Mouse (Mus musculus) myocyte (in vitro differentiated cells): ENCODE measurements around the gene Olfr1366. TPM values are rescaled to one million over a fixed set of nuclear protein-coding genes. Genes with fewer than 3 reads are reported as not detected.
"Not testable (repeated sequence)": the region's sequence is repeated elsewhere in the genome, so short reads cannot be mapped to it uniquely, and the experiment has no call there.

Source experiments
- H3K27me3 ChIP-seq: one replicate; pipeline ENCODE4 v1.6.1; 2011; ENCODE audit not compliant: control insufficient read depth, insufficient read depth, insufficient read length
- H3K36me3 ChIP-seq: one replicate; pipeline ENCODE4 v1.6.1; 2011; ENCODE audit not compliant: control insufficient read depth, insufficient read depth
- H3K4me2 ChIP-seq: one replicate; pipeline ENCODE4 v1.6.1; 2011; ENCODE audit warnings: low read depth, control low read depth
- H3K4me3 ChIP-seq: one replicate; pipeline ENCODE4 v1.5.1; 2011; ENCODE audit warnings: mild to moderate bottlenecking, control low read depth, moderate library complexity
- H3K79me2 ChIP-seq: one replicate; pipeline ENCODE4 v1.6.1; 2011; ENCODE audit not compliant: control insufficient read depth, insufficient read depth
- H3ac ChIP-seq: one replicate; pipeline ENCODE4 v1.6.1; 2011; ENCODE audit not compliant: control insufficient read depth, insufficient read length
- CEBPB ChIP-seq: IDR thresholded peaks from 2 replicates; pipeline ENCODE4 v1.6.1; 2011; ENCODE audit warnings: mild to moderate bottlenecking, moderate library complexity; ENCODE audit not compliant: poor library complexity, insufficient read depth, severe bottlenecking
- E2F4 ChIP-seq: IDR thresholded peaks from one replicate; pipeline ENCODE4 v1.6.1; 2011; ENCODE audit warnings: mild to moderate bottlenecking, control low read depth, moderate library complexity; ENCODE audit not compliant: insufficient read depth
- MAX ChIP-seq: IDR thresholded peaks from one replicate; pipeline ENCODE4 v1.6.1; 2011; ENCODE audit warnings: low read depth, mild to moderate bottlenecking, control low read depth
- MYOD1 ChIP-seq, 3 experiments: IDR thresholded peaks; one replicate each; pipeline ENCODE4 v1.6.1; 2011; ENCODE audit warnings: control low read depth in 2 of 3, low read depth in 2 of 3, mild to moderate bottlenecking in 2 of 3, moderate library complexity in 1 of 3; ENCODE audit not compliant: insufficient read length in 2 of 3, control insufficient read depth in 1 of 3
- MYOG ChIP-seq, 3 experiments: IDR thresholded peaks; one replicate each; pipeline ENCODE4 v1.6.1; 2011; ENCODE audit warnings: control low read depth in 2 of 3, low read depth in 2 of 3, mild to moderate bottlenecking in 2 of 3; ENCODE audit not compliant: insufficient read length in 2 of 3, control insufficient read depth in 1 of 3, insufficient read depth in 1 of 3
- POLR2A ChIP-seq: IDR thresholded peaks from one replicate; pipeline ENCODE4 v1.6.1; 2011; ENCODE audit warnings: low read depth, mild to moderate bottlenecking, control low read depth, moderate library complexity; ENCODE audit not compliant: insufficient read length
- POLR2AphosphoS2 ChIP-seq: IDR thresholded peaks from one replicate; pipeline ENCODE4 v1.6.1; 2011; ENCODE audit warnings: low read depth, control low read depth; ENCODE audit not compliant: insufficient read length
- REST ChIP-seq: IDR thresholded peaks from one replicate; pipeline ENCODE4 v1.6.1; 2011; ENCODE audit warnings: mild to moderate bottlenecking, control low read depth, moderate library complexity; ENCODE audit not compliant: insufficient read depth, insufficient read length
- SRF ChIP-seq: IDR thresholded peaks from one replicate; pipeline ENCODE4 v1.6.1; 2011; ENCODE audit warnings: low read depth; ENCODE audit not compliant: control insufficient read depth, insufficient read length
- TCF12 ChIP-seq: IDR thresholded peaks from one replicate; pipeline ENCODE4 v1.6.1; 2011; ENCODE audit warnings: mild to moderate bottlenecking, control low read depth; ENCODE audit not compliant: poor library complexity, insufficient read depth, severe bottlenecking
- TCF3 ChIP-seq: IDR thresholded peaks from one replicate; pipeline ENCODE4 v1.6.1; 2011; ENCODE audit warnings: low read depth, control low read depth; ENCODE audit not compliant: insufficient read length
- USF1 ChIP-seq: IDR thresholded peaks from one replicate; pipeline ENCODE4 v1.6.1; 2011; ENCODE audit warnings: low read depth, mild to moderate bottlenecking, control low read depth, moderate library complexity
- polyA plus RNA-seq: library from polyadenylated mRNA; unstranded; fragments of >200 nt; fragmentation: generic; extraction: Trizol; gene quantifications from one replicate; pipeline ENCODE4 v1.2.1, GENCODE M21; 2012; ENCODE audit warnings: missing spikeins

Gene Olfr1366
- polyA plus RNA-seq, 1 experiment, result 0.02 TPM

DNA sequence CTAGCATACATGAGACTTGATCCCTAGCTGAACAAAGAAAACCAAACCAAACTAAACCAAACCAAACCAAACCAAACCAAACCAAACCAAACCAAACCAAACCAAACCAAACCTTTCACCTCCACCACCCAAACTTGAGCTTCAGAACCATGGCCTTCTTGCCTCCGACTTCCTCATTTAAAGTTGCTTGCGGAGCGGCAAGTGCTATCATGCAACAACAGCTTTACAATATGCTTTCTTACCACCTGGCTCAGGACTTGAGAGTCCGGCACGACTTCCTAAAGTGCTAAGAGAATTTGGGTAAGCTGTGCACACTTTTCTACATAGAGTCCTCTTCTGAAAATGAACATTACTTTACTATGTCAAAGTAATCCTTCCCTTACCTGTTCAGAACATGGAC, 40.3 kb downstream of the Olfr1366 start:
- Histone ChIP-seq H3K27me3 (no peaks in the 10 kb centered on the region), H3ac (no peak overlapping the region), H3K4me2 (no peak overlapping the region), H3K4me3 (no peak overlapping the region), H3K36me3 (no peaks in the 10 kb centered on the region), H3K79me2 (no peaks in the 10 kb centered on the region)
- TF ChIP-seq MYOG (IDR thresholded peaks at IDR 0.05; ENCODE audit: control insufficient read depth in 1 of 3, insufficient read depth in 1 of 3, insufficient read length in 2 of 3, low read depth in 2 of 3) (no peak), E2F4 (no peak), REST (no peak), POLR2A (no peak), TCF3 (no peak), CEBPB (no peak), MYOD1 (IDR thresholded peaks at IDR 0.05; ENCODE audit: control insufficient read depth in 1 of 3, insufficient read length in 2 of 3, low read depth in 2 of 3) (no peak), USF1 (no peak), SRF (no peak), MAX (no peak), POLR2AphosphoS2 (no peak), TCF12 (no peak)

DNA sequence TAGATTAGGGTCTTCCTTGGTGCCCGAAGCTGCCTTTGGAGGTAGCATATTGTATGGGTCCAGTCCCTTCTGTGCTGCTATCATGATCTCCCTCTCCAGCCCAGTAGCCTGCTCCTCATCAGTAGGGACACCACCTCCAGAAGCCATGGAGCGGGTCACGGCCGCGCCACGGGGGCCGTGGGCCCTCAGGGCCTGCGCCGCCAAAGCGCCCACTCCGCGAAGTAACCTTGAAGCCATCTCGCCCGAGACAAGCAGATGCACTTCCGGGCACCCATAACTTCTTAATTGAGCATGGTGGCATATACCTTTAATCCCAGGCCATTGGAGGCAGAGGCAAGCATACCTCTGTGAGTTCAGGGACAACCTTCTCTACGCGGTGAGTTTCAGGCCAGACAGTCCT, 41.4 kb downstream of the Olfr1366 start, which contains the start of gene Gm11273:
Gm11273 (minus strand) TSS at position 237 of the 400 bp plus-strand sequence.
- not testable (repeated sequence) for H3K4me3 ChIP-seq, H3K4me2 ChIP-seq, H3K79me2 ChIP-seq, H3ac ChIP-seq, H3K27me3 ChIP-seq, H3K36me3 ChIP-seq

DNA sequence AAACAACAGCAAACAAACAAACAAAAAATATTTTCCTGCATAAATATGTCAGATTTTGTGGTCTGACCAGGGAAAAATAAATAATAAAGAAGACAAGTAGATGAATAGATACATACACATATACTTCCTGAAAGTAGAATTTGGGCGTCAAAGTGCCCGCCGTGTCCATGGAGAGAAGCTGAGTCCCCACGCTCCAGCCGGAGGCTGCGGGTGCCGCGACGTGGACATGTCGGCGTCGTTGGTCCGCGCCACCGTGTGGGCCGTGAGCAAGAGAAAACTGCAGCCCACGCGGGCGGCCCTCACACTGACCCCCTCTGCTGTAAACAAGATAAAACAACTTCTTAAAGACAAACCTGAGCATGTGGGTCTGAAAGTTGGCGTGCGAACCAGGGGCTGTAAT, 47.5 kb downstream of the Olfr1366 start, which contains the start of gene AK157302:
AK157302 (plus strand) TSS at position 144 of the 400 bp plus-strand sequence.
- TF ChIP-seq E2F4, result no peak
- TF ChIP-seq POLR2AphosphoS2, result no peak
- no peak for TF ChIP-seq MAX
- TF ChIP-seq CEBPB, result no peak
- no peak for TF ChIP-seq MYOG (IDR thresholded peaks at IDR 0.05; ENCODE audit: control insufficient read depth in 1 of 3, insufficient read depth in 1 of 3, insufficient read length in 2 of 3, low read depth in 2 of 3)
- TF ChIP-seq REST, result no peak
- TF ChIP-seq TCF12, result no peak
- TF ChIP-seq TCF3, result no peak
- no peak for TF ChIP-seq MYOD1 (IDR thresholded peaks at IDR 0.05; ENCODE audit: control insufficient read depth in 1 of 3, insufficient read length in 2 of 3, low read depth in 2 of 3)
- TF ChIP-seq SRF, result no peak
- TF ChIP-seq POLR2A, result no peak
- no peak for TF ChIP-seq USF1
- no peaks in the 10 kb centered on the region for H3K79me2 ChIP-seq
- H3K4me2 ChIP-seq, result no peak within 1 kb of the TSS
- H3K27me3 ChIP-seq, result no peaks in the 10 kb centered on the region
- no peak within 1 kb of the TSS for H3ac ChIP-seq
- H3K4me3 ChIP-seq, result no peak within 1 kb of the TSS
- no peaks in the 10 kb centered on the region for H3K36me3 ChIP-seq

DNA sequence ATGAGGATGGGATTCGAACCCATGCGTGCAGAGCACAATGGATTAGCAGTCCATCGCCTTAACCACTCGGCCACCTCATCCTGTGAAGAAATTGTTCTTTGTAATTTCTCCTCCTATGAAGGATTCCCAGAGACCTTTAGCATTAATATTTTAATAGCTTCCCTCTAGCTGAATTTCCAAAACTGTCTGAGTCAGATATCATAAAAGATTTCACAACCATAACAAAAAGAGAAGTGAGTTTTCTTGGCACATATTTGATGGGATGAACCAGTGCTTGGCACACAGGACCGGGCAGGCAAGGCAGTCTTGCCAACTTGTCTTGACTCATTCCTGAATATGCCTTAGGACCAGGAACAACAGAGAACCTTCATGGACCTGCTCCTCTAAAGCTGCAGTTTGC, 49.8 kb downstream of the Olfr1366 start:
- no peak overlapping the region for H3ac ChIP-seq
- H3K4me3 ChIP-seq, result no peak overlapping the region
- no peaks in the 10 kb centered on the region for H3K36me3 ChIP-seq
- no peak for TF ChIP-seq POLR2A
- 0 out of 2 replicates have a peak, but pooled peaks have one; percentile 9 for TF ChIP-seq CEBPB
- no peaks in the 10 kb centered on the region for H3K79me2 ChIP-seq
- no peaks in the 10 kb centered on the region for H3K27me3 ChIP-seq
- no peak overlapping the region for H3K4me2 ChIP-seq

DNA sequence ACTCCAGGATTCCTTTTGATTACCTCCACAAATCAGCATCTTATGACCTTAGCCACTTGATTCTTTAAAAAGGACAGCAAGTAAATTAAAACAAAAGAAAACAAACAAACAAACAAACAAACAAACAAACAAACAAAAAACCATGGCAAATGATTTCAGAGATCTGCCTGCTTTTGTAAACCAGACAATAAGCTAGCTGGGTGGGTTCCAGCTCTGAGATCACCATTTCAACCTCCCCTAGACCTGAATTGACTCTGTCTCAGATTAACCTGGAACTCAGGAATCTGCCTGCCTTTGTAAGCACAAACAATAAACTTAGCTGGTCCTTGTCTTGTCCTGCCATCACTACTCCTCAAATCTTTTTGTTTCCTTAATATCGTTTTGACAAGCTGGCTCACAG, 55.7 kb downstream of the Olfr1366 start:
- Histone ChIP-seq H3K36me3 (no peaks in the 10 kb centered on the region), H3K4me3 (no peak overlapping the region), H3K27me3 (no peaks in the 10 kb centered on the region), H3K79me2 (no peaks in the 10 kb centered on the region), H3ac (no peak overlapping the region), H3K4me2 (no peak overlapping the region)
- TF ChIP-seq MYOG (IDR thresholded peaks at IDR 0.05; ENCODE audit: control insufficient read depth in 1 of 3, insufficient read depth in 1 of 3, insufficient read length in 2 of 3, low read depth in 2 of 3) (no peak), USF1 (no peak), TCF12 (no peak), SRF (no peak), CEBPB (no peak), TCF3 (no peak), REST (no peak), E2F4 (no peak), POLR2A (no peak), MYOD1 (IDR thresholded peaks at IDR 0.05; ENCODE audit: control insufficient read depth in 1 of 3, insufficient read length in 2 of 3, low read depth in 2 of 3) (no peak), POLR2AphosphoS2 (no peak), MAX (no peak)

Other genes with a start within 250 kb of the Olfr1366 start
- not detected for gene Gpx6, start 230.7 kb downstream of the Olfr1366 start, polyA plus RNA-seq
- gene Olfr1367, start 195.9 kb downstream of the Olfr1366 start, polyA plus RNA-seq, result not detected
- 2.8 TPM for gene Zscan12, start 180.0 kb downstream of the Olfr1366 start, polyA plus RNA-seq
- gene Zkscan3, start 140.1 kb downstream of the Olfr1366 start, polyA plus RNA-seq, result 13.6 TPM
- gene Pgbd1, start 101.8 kb downstream of the Olfr1366 start, polyA plus RNA-seq, result 0.13 TPM
- gene Zscan26, start 89.1 kb downstream of the Olfr1366 start, polyA plus RNA-seq, result 6.3 TPM
- 0.05 TPM for gene Nkapl, start 74.3 kb downstream of the Olfr1366 start, polyA plus RNA-seq
- gene Zkscan4, start 63.9 kb downstream of the Olfr1366 start, polyA plus RNA-seq, result not detected
- gene Gm10065, start 63.4 kb downstream of the Olfr1366 start, polyA plus RNA-seq, result not detected
- gene AK157302, start 47.6 kb downstream of the Olfr1366 start, polyA plus RNA-seq, result 0.71 TPM
- gene Gm11273, start 41.4 kb downstream of the Olfr1366 start, polyA plus RNA-seq, result 29.0 TPM
- 1.9 TPM for gene Zkscan8, start 11.7 kb downstream of the Olfr1366 start, polyA plus RNA-seq
- not detected for gene Olfr1535, start 17.1 kb upstream of the Olfr1366 start, polyA plus RNA-seq
- gene Olfr1364, start 39.0 kb upstream of the Olfr1366 start, polyA plus RNA-seq, result not detected
- gene Olfr1362, start 71.2 kb upstream of the Olfr1366 start, polyA plus RNA-seq, result not detected
- gene Olfr11, start 99.7 kb upstream of the Olfr1366 start, polyA plus RNA-seq, result not detected
- not detected for gene Olfr1361, start 120.6 kb upstream of the Olfr1366 start, polyA plus RNA-seq
- gene Olfr1360, start 134.6 kb upstream of the Olfr1366 start, polyA plus RNA-seq, result not detected
- not detected for gene Olfr1359, start 155.3 kb upstream of the Olfr1366 start, polyA plus RNA-seq
- 2.7 TPM for gene Hist1h2bl, start 173.3 kb upstream of the Olfr1366 start, polyA plus RNA-seq
- gene Hist1h2ai, start 173.6 kb upstream of the Olfr1366 start, polyA plus RNA-seq, result 6.4 TPM
- 9.0 TPM for gene Hist1h3h, start 174.9 kb upstream of the Olfr1366 start, polyA plus RNA-seq
- gene Hist1h2bm, start 179.2 kb upstream of the Olfr1366 start, polyA plus RNA-seq, result 1.3 TPM
- 1.3 TPM for gene Hist1h4j, start 192.3 kb upstream of the Olfr1366 start, polyA plus RNA-seq
- 6.3 TPM for gene Hist1h4k, start 207.7 kb upstream of the Olfr1366 start, polyA plus RNA-seq
- 2.3 TPM for gene Hist1h2ak, start 211.0 kb upstream of the Olfr1366 start, polyA plus RNA-seq
- gene Hist1h2bn, start 211.3 kb upstream of the Olfr1366 start, polyA plus RNA-seq, result 1.8 TPM
- gene Hist1h1b, start 237.8 kb upstream of the Olfr1366 start, polyA plus RNA-seq, result 1.7 TPM
- 10.6 TPM for gene Hist1h3i, start 240.6 kb upstream of the Olfr1366 start, polyA plus RNA-seq
- gene Hist1h2an, start 244.4 kb upstream of the Olfr1366 start, polyA plus RNA-seq, result 6.8 TPM
- 0.89 TPM for gene Hist1h2bp, start 244.7 kb upstream of the Olfr1366 start, polyA plus RNA-seq